Mouse (Mus musculus): ENCODE data around the gene Cav1. TPM values are rescaled to one million over a fixed set of nuclear protein-coding genes. Genes with fewer than 3 reads are reported as not detected.

Cav1 gene
- polyA plus RNA-seq, 1 experiment from 2014 or later: 75.0 TPM

- H3K27me3 ChIP-seq (replicated peaks): no peaks in the 10 kb centered on the region
- peaks cover 10% of the 10 kb centered on the region for H3K4me1 ChIP-seq (replicated peaks)
- H3K9me3 ChIP-seq (replicated peaks): no peaks in the 10 kb centered on the region
- H3K36me3 ChIP-seq: no peaks in the 10 kb centered on the region
- no peak for ATAC-seq (ENCODE audit: insufficient number of reproducible peaks, low FRiP score)
- H3K27ac ChIP-seq (ENCODE audit: poor library complexity, severe bottlenecking): peak overlapping the region; percentile 8; the same call in 1 of the 2 replicates
- H3K4me2 ChIP-seq: no peak overlapping the region
- 54% methylated on average over 4 of the region's 4 CpGs for WGBS
- no peak overlapping the region for H3K4me3 ChIP-seq
- H3K9ac ChIP-seq: no peak overlapping the region
Measured at GRCm38 (mm10) chr6:17286381-17286780, 19.8 kb upstream of the Cav1 start.

- H3K4me3 ChIP-seq: no peak overlapping the region
- no peak overlapping the region for H3K4me2 ChIP-seq
- no peak overlapping the region for H3K9ac ChIP-seq
- no peak overlapping the region for H3K27ac ChIP-seq (ENCODE audit: poor library complexity, severe bottlenecking)
- ATAC-seq (ENCODE audit: insufficient number of reproducible peaks, low FRiP score): no peak
- no peaks in the 10 kb centered on the region for H3K27me3 ChIP-seq (replicated peaks)
- 86% methylated on average over 5 of the region's 5 CpGs for WGBS
- H3K4me1 ChIP-seq (replicated peaks): no peaks in the 10 kb centered on the region
- no peaks in the 10 kb centered on the region for H3K9me3 ChIP-seq (replicated peaks)
- no peaks in the 10 kb centered on the region for H3K36me3 ChIP-seq
Measured at GRCm38 (mm10) chr6:17295116-17295515, 11.0 kb upstream of the Cav1 start.

- Histone ChIP-seq H3K4me2 (peak overlapping the region; percentile 99), H3K9me3 (replicated peaks) (no peaks in the 10 kb centered on the region), H3K36me3 (no peaks in the 10 kb centered on the region), H3K27ac (ENCODE audit: poor library complexity, severe bottlenecking) (peak overlapping the region; percentile 60), H3K4me3 (peak overlapping the region; percentile 64), H3K9ac (peak overlapping the region; percentile 77), H3K4me1 (replicated peaks) (peaks cover 11% of the 10 kb centered on the region), H3K27me3 (replicated peaks) (peaks cover 3% of the 10 kb centered on the region)
- ATAC-seq (ENCODE audit: insufficient number of reproducible peaks, low FRiP score): peak; percentile 27; the same call in 1 of the 2 replicates
- WGBS: 0% methylated on average over 18 of the region's 19 CpGs
Measured at GRCm38 (mm10) chr6:17306602-17307325, 629 bp downstream of the Cav1 start.

- Histone ChIP-seq H3K4me1 (replicated peaks) (peaks cover 11% of the 10 kb centered on the region), H3K27ac (ENCODE audit: poor library complexity, severe bottlenecking) (peak overlapping the region; percentile 60; the same call in 1 of the 2 replicates), H3K27me3 (replicated peaks) (peaks cover 3% of the 10 kb centered on the region), H3K9ac (peak overlapping the region; percentile 77), H3K36me3 (no peaks in the 10 kb centered on the region), H3K4me3 (peak overlapping the region; percentile 64), H3K4me2 (peak overlapping the region; percentile 99), H3K9me3 (replicated peaks) (no peaks in the 10 kb centered on the region)
- peak; percentile 82 for ATAC-seq (ENCODE audit: insufficient number of reproducible peaks, low FRiP score)
- 3% methylated on average over 31 of the region's 31 CpGs for WGBS
Measured at GRCm38 (mm10) chr6:17307461-17308115, 1.5 kb downstream of the Cav1 start.

GRCm38 (mm10) chr6:17308661-17309060 is 2.5 kb downstream of the Cav1 start:
- no peak for ATAC-seq (ENCODE audit: insufficient number of reproducible peaks, low FRiP score)
- WGBS: 37% methylated on average over 2 of the region's 2 CpGs
- H3K4me1 ChIP-seq (replicated peaks): peaks cover 11% of the 10 kb centered on the region
- no peaks in the 10 kb centered on the region for H3K36me3 ChIP-seq
- no peak overlapping the region for H3K27ac ChIP-seq (ENCODE audit: poor library complexity, severe bottlenecking)
- H3K27me3 ChIP-seq (replicated peaks): peaks cover 3% of the 10 kb centered on the region
- H3K9ac ChIP-seq: no peak overlapping the region
- no peaks in the 10 kb centered on the region for H3K9me3 ChIP-seq (replicated peaks)
- no peak overlapping the region for H3K4me3 ChIP-seq
- peak overlapping the region; percentile 36 for H3K4me2 ChIP-seq

- Histone ChIP-seq H3K27ac (ENCODE audit: poor library complexity, severe bottlenecking) (no peak overlapping the region), H3K27me3 (replicated peaks) (peaks cover 3% of the 10 kb centered on the region), H3K4me1 (replicated peaks) (peaks cover 11% of the 10 kb centered on the region), H3K36me3 (no peaks in the 10 kb centered on the region), H3K9me3 (replicated peaks) (no peaks in the 10 kb centered on the region), H3K9ac (no peak overlapping the region), H3K4me3 (no peak overlapping the region), H3K4me2 (0 out of 2 replicates have a peak overlapping the region, but pooled peaks have one; percentile 25)
- no peak for ATAC-seq (ENCODE audit: insufficient number of reproducible peaks, low FRiP score)
- WGBS: 67% methylated on average over 2 of the region's 2 CpGs
Measured at GRCm38 (mm10) chr6:17309260-17309659, 3.1 kb downstream of the Cav1 start.

GRCm38 (mm10) chr6:17314241-17314640 is 8.1 kb downstream of the Cav1 start:
- Histone ChIP-seq H3K27me3 (replicated peaks) (no peaks in the 10 kb centered on the region), H3K4me1 (replicated peaks) (peaks cover 22% of the 10 kb centered on the region), H3K36me3 (no peaks in the 10 kb centered on the region), H3K4me2 (no peak overlapping the region), H3K9ac (no peak overlapping the region), H3K9me3 (replicated peaks) (no peaks in the 10 kb centered on the region), H3K27ac (ENCODE audit: poor library complexity, severe bottlenecking) (no peak overlapping the region), H3K4me3 (no peak overlapping the region)
- no peak for ATAC-seq (ENCODE audit: insufficient number of reproducible peaks, low FRiP score)
- WGBS: 81% methylated on average over 2 of the region's 2 CpGs

- H3K27me3 ChIP-seq (replicated peaks): no peaks in the 10 kb centered on the region
Measured at GRCm38 (mm10) chr6:17314659-17315616, 8.8 kb downstream of the Cav1 start.

GRCm38 (mm10) chr6:17316294-17317166 is 10.4 kb downstream of the Cav1 start:
- H3K9me3 ChIP-seq (replicated peaks): no peaks in the 10 kb centered on the region
- H3K4me2 ChIP-seq: no peak overlapping the region

More at GRCm38 (mm10) chr6:17314659-17315616, 8.8 kb downstream of the Cav1 start:
- no peak for ATAC-seq (ENCODE audit: insufficient number of reproducible peaks, low FRiP score)
- Histone ChIP-seq H3K27ac (ENCODE audit: poor library complexity, severe bottlenecking) (no peak overlapping the region), H3K9ac (no peak overlapping the region), H3K4me3 (no peak overlapping the region), H3K4me1 (replicated peaks) (peaks cover 22% of the 10 kb centered on the region), H3K4me2 (no peak overlapping the region), H3K9me3 (replicated peaks) (no peaks in the 10 kb centered on the region), H3K36me3 (no peaks in the 10 kb centered on the region)
- 78% methylated on average over 5 of the region's 5 CpGs for whole genome bisulfite sequencing

GRCm38 (mm10) chr6:17317167-17317524 is 11.0 kb downstream of the Cav1 start:
- no peak for ATAC-seq (ENCODE audit: insufficient number of reproducible peaks, low FRiP score)
- Histone ChIP-seq H3K9me3 (replicated peaks) (no peaks in the 10 kb centered on the region), H3K36me3 (no peaks in the 10 kb centered on the region), H3K27me3 (replicated peaks) (no peaks in the 10 kb centered on the region), H3K4me1 (replicated peaks) (peaks cover 22% of the 10 kb centered on the region), H3K4me3 (no peak overlapping the region), H3K4me2 (no peak overlapping the region), H3K27ac (ENCODE audit: poor library complexity, severe bottlenecking) (no peak overlapping the region), H3K9ac (no peak overlapping the region)
- 26% methylated on average over 1 of the region's 1 CpGs for WGBS

More at GRCm38 (mm10) chr6:17316294-17317166, 10.4 kb downstream of the Cav1 start:
- ATAC-seq (ENCODE audit: insufficient number of reproducible peaks, low FRiP score): 0 out of 2 replicates have a peak, but pooled peaks have one; percentile 33
- Histone ChIP-seq H3K27ac (ENCODE audit: poor library complexity, severe bottlenecking) (no peak overlapping the region), H3K9ac (no peak overlapping the region), H3K4me1 (replicated peaks) (peaks cover 22% of the 10 kb centered on the region), H3K4me3 (no peak overlapping the region), H3K36me3 (no peaks in the 10 kb centered on the region), H3K27me3 (replicated peaks) (no peaks in the 10 kb centered on the region)
- WGBS: 57% methylated on average over 15 of the region's 15 CpGs
